Mouse (Mus musculus) forelimb bud, embryonic 11.5 days (tissue): ENCODE results near the gene Nfya.
"Not testable (repeated sequence)": the region's sequence is repeated elsewhere in the genome, so short reads cannot be mapped to it uniquely, and the experiment has no call there.

Experiments used
- DNase-seq: peaks from one replicate; pipeline ENCODE4 v3.0.0-alpha.2; 2012; ENCODE audit warnings: low read depth, low spot score

Nfya gene

GRCm38 (mm10) chr17:48401710-48402109, 8.0 kb downstream of the Nfya start:
- DNase-seq, result no peak

- DNase-seq, result no peak
Measured at GRCm38 (mm10) chr17:48392616-48393015, 17.1 kb downstream of the Nfya start.

DNA sequence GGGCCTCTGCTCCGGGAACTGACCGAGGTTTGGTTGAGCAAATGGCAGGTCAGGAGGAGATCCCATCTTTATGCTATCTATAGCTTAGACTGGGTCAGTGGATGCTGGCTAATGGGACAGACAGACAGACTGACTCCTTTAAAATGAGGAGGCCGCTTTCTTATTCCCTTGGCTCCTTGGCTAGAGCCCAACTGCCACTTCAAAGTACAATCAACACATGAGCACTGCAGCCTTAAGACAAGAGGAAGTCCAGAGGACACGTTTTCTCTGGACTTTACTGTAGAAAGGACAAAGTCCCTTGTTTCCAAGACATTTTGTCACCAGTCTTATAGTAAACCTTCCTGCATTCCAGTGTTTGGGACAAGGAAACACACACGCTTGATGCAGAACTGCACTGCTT, 18.3 kb downstream of the Nfya start:
- no peak for DNase-seq

GRCm38 (mm10) chr17:48389442-48389841, 20.3 kb downstream of the Nfya start:
- no peak for DNase-seq

GRCm38 (mm10) chr17:48388666-48389065, 21.0 kb downstream of the Nfya start:
- DNase-seq, result no peak

- DNase-seq, result no peak
Measured at GRCm38 (mm10) chr17:48385786-48386461, 23.8 kb downstream of the Nfya start.

- no peak for DNase-seq
Measured at GRCm38 (mm10) chr17:48379050-48379449, 30.7 kb downstream of the Nfya start.

DNA sequence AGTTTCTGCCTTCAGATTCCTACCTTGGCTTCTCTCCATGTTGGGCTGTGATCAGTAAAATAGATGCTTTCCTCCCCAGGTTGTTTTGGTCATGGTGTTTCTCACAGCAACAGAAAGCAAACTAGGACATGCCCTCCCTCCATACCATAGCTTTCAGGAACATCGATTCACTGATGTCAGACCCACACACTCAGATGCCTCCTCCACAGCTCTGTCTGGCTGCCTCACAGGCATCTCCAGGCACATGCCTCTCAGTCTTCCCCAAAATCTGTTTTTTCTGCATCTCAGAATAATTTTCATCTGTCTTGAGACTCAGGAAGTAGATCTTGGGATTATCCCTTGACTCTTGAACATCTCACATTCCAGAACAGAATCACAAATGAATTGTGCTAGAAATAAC, 33.6 kb downstream of the Nfya start:
- DNase-seq, result no peak

GRCm38 (mm10) chr17:48372987-48373386, 36.7 kb downstream of the Nfya start:
- no peak for DNase-seq

- no peak for DNase-seq
Measured at GRCm38 (mm10) chr17:48371621-48372020, 38.1 kb downstream of the Nfya start.

DNA sequence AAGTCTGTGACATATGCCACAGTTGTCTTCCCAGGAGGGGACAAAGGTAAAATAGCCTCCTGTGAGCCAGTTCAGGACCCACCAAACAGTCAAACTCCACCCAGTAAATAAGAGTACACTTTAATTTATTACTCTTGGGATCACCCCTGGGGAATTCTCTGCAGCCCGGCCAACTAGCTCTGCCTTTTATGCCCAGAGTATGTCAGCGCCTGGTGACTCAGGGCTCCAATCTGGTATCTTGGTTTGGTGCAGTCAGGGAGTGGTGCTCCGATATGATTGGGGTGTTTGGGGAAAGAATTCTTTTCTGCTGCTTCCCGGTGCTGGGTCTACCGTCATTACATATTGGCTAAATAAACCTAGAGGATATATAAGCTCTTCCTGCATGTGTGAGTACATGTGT, 42.9 kb downstream of the Nfya start:
- no peak for DNase-seq

DNA sequence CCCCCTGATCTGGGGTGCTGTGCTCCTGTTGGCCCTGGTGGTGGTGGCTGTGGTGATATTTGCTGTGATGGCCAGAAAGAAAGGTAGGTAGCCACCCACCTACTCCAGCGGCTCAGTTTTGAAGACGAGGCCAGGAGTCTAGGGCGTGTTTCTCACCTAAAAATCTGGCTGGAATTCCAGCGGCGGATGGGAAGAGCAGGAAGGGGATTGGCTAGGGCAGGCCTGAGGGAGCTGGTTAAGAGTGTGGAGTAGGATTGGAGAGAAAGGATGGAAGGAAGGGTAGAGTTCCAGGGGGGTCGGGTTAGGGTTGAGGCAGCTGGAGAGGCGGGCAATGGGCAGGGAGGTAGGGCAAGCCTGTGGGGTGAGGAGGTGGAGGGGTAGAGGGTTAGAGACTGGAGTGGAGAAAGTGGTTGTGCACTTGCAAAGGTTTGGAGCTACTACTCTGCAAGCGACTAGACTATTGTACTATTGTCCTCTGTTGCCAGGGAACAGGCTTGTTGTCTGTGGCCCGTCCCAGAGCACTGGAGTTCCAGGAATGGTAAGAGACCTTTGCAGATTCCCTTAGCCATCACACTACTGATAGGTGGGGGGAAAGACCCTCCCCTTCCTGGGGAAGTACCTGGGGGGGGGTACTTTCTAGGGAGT, 44.1 kb downstream of the Nfya start:
- DNase-seq, result no peak

DNA sequence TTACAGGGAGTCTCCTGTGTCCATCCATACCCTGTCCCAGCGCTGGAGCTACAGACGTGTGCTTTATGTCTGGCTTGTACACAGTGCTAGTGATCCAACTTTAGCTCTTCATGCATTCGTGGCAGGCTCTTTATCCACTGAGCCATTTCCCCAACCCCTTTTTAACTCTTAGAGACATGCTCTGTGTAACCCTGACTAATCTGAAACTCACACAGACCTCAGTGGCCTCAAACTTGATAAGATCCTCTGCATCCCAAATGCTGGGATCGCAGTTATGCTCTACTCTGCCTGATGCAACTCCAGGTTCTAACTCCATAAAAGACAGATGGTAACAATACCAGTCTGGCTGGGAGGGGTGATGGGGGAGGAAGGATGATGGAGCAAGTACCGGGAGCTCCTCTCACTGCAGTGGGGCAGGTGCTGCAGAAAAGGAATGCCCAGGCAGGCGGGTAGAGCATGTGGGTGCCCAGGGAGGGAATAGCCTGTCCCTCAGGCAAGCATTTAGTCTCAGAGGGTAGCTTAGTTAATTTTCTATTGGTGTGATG, 46.2 kb downstream of the Nfya start:
- no peak for DNase-seq

DNA sequence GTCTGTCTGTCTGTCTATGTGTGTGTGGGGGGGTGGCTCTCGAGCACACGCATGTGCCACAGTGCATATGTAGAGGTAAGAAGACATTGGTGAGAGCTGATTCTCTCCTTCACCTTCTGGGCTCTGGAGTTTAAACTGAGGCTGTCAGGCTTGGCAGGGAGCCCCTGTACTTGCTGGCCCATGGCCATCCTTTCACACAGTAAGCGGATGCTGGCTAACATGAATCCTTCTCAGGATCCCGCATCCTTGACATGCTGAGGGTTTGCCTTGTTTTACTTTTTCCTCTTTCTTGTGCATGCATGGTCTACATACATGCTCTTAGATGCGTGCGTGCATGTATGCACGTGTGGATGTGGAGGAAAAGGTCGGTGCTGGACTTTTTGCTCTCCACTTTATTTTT, 46.7 kb downstream of the Nfya start:
- DNase-seq, result no peak

GRCm38 (mm10) chr17:48362346-48362745, 47.4 kb downstream of the Nfya start:
- DNase-seq, result no peak

GRCm38 (mm10) chr17:48360462-48360861, 49.2 kb downstream of the Nfya start:
- DNase-seq, result no peak

GRCm38 (mm10) chr17:48359616-48360015, 50.1 kb downstream of the Nfya start, which contains the start of gene Treml1:
Gene Treml1 (plus strand): TSS chr17:48359916.
- no peak for DNase-seq

- no peak for DNase-seq
Measured at GRCm38 (mm10) chr17:48357892-48358291, 51.8 kb downstream of the Nfya start.

GRCm38 (mm10) chr17:48355822-48356221, 53.9 kb downstream of the Nfya start:
- DNase-seq, result no peak

- not testable (repeated sequence) for DNase-seq
Measured at GRCm38 (mm10) chr17:48352976-48353375, 56.7 kb downstream of the Nfya start.

- no peak for DNase-seq
Measured at GRCm38 (mm10) chr17:48350681-48351193, 59.0 kb downstream of the Nfya start.

- DNase-seq, result no peak
Measured at GRCm38 (mm10) chr17:48347287-48347686, 62.4 kb downstream of the Nfya start.

GRCm38 (mm10) chr17:48346834-48347233, 62.9 kb downstream of the Nfya start:
- no peak for DNase-seq
